Mouse (Mus musculus): ENCODE measurements around the gene Cct6b.

Cct6b gene

DNA sequence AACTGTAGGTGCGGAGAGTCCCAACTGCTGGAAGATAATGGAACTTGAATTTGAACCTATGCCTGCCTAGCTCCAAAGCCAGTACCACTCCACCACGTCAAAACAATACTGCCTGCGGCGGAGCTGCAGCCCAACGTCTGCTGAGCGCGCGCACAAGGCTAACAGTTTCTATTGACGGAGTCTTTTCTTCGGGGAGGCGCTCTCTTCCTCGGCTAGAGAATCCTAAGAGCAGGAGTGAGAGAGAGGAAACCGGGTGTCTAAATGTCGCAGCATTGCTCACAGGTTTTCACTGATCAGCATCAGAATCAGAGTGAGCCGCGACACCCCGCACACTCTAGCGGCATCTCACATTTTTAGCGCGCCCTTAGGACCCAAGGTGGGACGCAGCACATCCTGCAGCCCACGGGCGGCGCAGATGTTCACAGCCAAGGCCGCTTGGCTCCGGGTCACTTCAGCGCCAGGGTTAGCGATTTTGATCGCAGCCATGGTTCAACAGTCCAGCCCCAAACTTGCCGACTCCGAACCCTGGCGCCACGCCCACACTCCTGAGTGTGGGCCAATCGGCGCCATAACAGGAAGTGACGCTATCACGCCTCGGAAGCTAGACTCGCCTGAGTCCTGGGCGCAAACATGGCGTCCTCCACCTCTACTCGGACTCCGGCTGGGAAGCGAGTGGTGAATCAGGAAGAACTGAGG lies at the start of gene Cct6b, which contains the start of gene Zfp830:
TSS of gene Cct6b (minus strand) at position 580 of the 696 bp plus-strand sequence.
TSS of gene Zfp830 (plus strand) at position 604 of the 696 bp plus-strand sequence.
- ChIA-PET POLR2A (interaction anchor here (0.6 to 6.2 kb wide), 70 partner anchors 9 to 709 kb away, joined by 3 to 30 read pairs (median 4); partner anchors contain the start of genes Rad51d (in 2 of the 4), Ap2b1 (in 1 of the 4), Lig3 (in 1 of the 4) and Nle1 (in 1 of the 4)), CTCF (interaction anchor here (0.6 to 2.1 kb wide), 16 partner anchors 10 to 589 kb away, joined by 3 to 7 read pairs (median 4); partner anchors contain the start of gene Rad51d (in 1 of the 4))

DNA sequence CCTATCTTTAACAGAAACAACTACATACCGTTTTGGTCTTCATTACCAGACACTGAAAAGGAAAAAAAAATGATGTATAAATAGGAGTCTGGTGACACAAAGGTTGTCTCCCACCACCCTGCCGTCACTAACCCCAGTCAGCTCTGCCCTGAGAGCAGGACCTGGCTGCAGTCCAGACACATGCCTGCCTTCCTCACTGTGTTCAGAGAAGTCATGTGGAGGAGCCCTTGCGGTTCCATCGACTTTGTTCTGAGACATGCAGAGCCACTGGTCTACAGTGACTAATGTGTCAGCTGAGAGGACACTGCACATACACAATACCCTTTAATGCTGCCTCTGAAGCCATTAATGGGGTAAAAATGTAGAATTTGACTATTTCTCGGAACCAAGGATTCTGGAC lies 44.4 kb upstream of the Cct6b start:
- POLR2A ChIA-PET = interaction anchor here in 3 of 4 experiments (0.6 to 3.0 kb wide), 16 partner anchors 9 to 91 kb away, joined by 3 to 12 read pairs (median 4); partner anchors contain the start of genes Cct6b (in 1 of the 3), Rffl (in 1 of the 3) and Zfp830 (in 1 of the 3)
- CTCF ChIA-PET = interaction anchor here in 3 of 4 experiments (0.5 to 2.6 kb wide), 3 partner anchors 11 to 82 kb away, joined by 4 to 14 read pairs (median 10); partner anchors contain the start of gene Rad51d (in 1 of the 3)

DNA sequence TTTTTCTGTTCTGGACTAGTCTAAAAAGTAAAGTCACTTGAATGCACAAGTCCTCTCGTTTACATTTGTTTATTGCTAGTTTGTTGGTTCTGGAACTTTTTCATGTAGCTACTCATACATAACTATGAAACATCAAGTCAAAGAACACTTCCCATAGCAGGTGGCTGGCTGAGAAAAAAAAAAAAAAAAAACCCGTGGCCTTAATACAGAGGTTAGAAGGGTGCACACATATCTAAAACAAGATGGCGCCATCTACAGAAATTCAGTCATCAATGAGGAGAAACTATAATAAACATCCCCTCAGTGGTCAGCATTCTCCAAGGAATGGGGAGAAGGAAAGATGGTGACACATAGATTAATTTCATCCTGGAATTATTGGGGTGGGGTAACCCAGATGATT lies 43.2 kb upstream of the Cct6b start:
- CTCF ChIA-PET = interaction anchor here in 3 of 4 experiments (0.6 to 2.6 kb wide), 5 partner anchors 9 to 674 kb away, joined by 3 to 10 read pairs (median 4); partner anchors contain the start of gene Rad51d (in 1 of the 3)
- POLR2A ChIA-PET = interaction anchor here in 3 of 4 experiments (0.6 to 3.0 kb wide), 24 partner anchors 9 to 495 kb away, joined by 3 to 18 read pairs (median 4); partner anchors contain the start of genes Cct6b (in 1 of the 3), Pex12 (in 1 of the 3), Rffl (in 1 of the 3) and Zfp830 (in 1 of the 3)

DNA sequence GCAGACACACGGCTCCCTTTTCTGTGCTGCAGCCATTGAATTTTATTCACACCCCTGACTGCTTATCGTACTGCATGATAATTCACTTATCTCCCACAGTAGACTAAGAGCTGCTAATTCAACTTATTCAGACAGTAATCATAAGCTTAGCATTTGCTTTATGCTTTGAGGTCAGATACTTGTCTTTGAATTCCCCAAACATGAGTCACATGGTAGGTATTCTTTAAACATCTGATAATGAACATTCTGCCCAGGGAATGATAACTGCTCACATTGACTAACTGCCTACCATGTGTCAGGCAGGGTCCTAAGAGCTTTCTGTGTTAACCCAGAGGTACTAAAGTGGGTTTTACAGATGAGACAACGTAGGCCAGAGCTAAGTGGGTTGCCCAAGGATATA lies 42.5 kb upstream of the Cct6b start:
- POLR2A ChIA-PET = interaction anchor here (0.6 to 3.0 kb wide), 25 partner anchors 9 to 496 kb away, joined by 3 to 18 read pairs (median 4); partner anchors contain the start of genes Cct6b (in 1 of the 4), Pex12 (in 1 of the 4), Rffl (in 1 of the 4) and Zfp830 (in 1 of the 4)
- CTCF ChIA-PET = interaction anchor here in 3 of 4 experiments (0.6 to 1.4 kb wide), 5 partner anchors 8 to 674 kb away, joined by 3 to 4 read pairs (median 3); no protein-coding TSS in a partner anchor

DNA sequence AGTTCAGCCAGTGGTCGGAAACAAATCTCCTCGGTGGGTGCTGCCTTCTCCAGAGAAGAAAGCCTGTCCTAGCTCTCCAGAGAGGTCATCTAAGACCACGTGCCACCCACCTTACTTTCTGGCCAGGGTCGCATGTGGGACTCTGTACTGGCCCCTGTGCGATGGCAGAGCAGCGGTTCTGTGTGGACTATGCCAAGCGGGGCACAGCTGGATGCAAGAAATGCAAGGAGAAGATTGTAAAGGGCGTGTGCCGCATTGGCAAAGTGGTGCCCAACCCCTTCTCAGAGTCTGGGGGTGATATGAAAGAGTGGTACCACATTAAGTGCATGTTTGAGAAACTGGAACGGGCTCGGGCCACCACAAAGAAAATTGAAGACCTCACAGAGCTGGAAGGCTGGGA lies 19.3 kb upstream of the Cct6b start:
- POLR2A ChIA-PET = interaction anchor here in 2 of 4 experiments (1.2 to 1.7 kb wide), 5 partner anchors 9 to 99 kb away, joined by 3 to 5 read pairs (median 3); partner anchors contain the start of genes Cct6b (in 2 of the 2) and Zfp830 (in 2 of the 2)
- CTCF ChIA-PET = interaction anchor here in 1 of 4 experiments (0.9 kb wide), 1 partner anchor 103 kb away, joined by 4 read pairs; no protein-coding TSS in a partner anchor

DNA sequence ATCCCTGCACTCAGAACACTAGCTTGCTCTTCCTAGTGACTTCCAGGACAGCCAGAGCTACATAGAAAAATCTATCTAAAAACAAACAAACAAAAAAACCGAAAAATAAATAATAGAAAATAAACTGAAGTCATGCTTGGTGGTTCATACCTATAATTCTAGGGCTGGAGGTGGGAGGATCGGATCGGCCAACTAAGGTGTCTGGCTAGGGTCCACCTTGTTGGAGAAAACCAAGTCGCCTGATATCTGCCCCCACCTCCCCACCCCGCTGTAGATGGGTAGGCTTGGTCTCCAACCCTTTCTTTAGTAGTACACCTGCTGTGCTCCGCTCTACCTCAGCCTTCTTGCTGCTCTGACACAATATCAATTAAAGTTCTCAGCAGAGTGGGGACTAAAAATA lies 18.1 kb upstream of the Cct6b start:
- ChIA-PET POLR2A (interaction anchor here in 3 of 4 experiments (0.7 to 1.8 kb wide), 10 partner anchors 8 to 100 kb away, joined by 3 to 11 read pairs (median 4); partner anchors contain the start of genes Cct6b (in 1 of the 3) and Zfp830 (in 1 of the 3)), CTCF (interaction anchor here in 1 of 4 experiments (0.9 kb wide), 1 partner anchor 9 kb away, joined by 5 read pairs; no protein-coding TSS in a partner anchor)

GRCm38 (mm10) chr11:82780983-82781903 lies 17.1 kb upstream of the Cct6b start, which contains the start of gene Lig3:
Gene Lig3 (plus strand): TSS chr11:82781108.
- POLR2A ChIA-PET = interaction anchor here in 3 of 4 experiments (0.5 to 3.4 kb wide), 16 partner anchors 9 to 124 kb away, joined by 3 to 18 read pairs (median 4); partner anchors contain the start of genes Cct6b (in 2 of the 3), Zfp830 (in 2 of the 3) and Rad51d (in 1 of the 3)
- CTCF ChIA-PET = interaction anchor here in 2 of 4 experiments (0.8 to 0.9 kb wide), 2 partner anchors 8 to 11 kb away, joined by 3 to 5 read pairs; no protein-coding TSS in a partner anchor

- CTCF ChIA-PET = interaction anchor here in 1 of 4 experiments (0.8 kb wide), 1 partner anchor 10 kb away, joined by 3 read pairs; no protein-coding TSS in a partner anchor
Measured at GRCm38 (mm10) chr11:82780134-82780533, 16.0 kb upstream of the Cct6b start.

DNA sequence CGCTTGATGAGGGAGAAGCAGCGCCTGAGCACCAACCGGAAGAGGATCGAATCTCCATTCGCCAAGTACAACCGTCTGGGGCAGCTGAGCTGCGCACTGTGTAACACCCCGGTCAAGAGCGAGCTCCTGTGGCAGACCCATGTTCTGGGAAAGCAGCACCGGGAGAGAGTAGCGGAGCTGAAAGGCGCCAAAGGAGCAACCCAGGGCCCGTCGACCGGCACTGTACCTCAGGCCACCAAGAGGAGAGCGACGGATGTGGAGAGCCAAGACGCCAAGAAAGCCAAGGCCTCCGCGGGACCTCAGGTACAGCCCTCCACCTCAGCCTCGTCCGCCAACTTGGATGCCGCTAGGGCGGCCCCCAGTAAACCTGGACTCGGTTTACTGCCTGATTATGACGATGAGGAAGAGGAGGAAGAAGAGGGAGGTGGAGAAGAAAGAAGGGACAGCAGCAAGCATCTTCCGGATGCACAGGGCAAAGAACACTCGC lies 360 bp upstream of the Cct6b start:
- ChIA-PET POLR2A (interaction anchor here (0.6 to 6.2 kb wide), 68 partner anchors 9 to 708 kb away, joined by 3 to 30 read pairs (median 4); partner anchors contain the start of genes Rad51d (in 2 of the 4), Ap2b1 (in 1 of the 4), Lig3 (in 1 of the 4) and Nle1 (in 1 of the 4)), CTCF (interaction anchor here in 3 of 4 experiments (0.6 to 2.1 kb wide), 15 partner anchors 9 to 590 kb away, joined by 3 to 7 read pairs (median 4); partner anchors contain the start of gene Rad51d (in 1 of the 3))

More at GRCm38 (mm10) chr11:82780134-82780533, 16.0 kb upstream of the Cct6b start:
- POLR2A ChIA-PET = interaction anchor here in 2 of 4 experiments (0.5 to 3.4 kb wide), 11 partner anchors 10 to 125 kb away, joined by 3 to 18 read pairs (median 4); partner anchors contain the start of genes Cct6b (in 2 of the 2) and Zfp830 (in 2 of the 2)

DNA sequence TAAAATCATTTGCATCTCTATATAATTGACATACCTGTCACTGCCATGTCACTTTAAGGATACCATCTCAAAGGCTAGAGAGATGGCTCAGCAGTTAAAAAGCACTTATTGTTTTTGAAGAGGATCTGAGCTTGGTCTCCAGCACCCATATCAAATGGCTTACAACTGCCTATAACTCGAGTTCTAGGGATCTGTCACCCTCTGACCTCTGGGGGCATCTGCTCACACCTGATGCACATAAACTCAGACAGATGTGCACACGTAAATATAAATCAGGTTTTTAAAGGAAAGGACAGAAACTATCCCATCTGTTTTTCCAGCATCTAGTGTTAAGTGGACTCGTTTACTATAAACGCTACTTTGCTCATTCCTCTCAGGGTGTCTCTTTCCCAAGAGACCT lies 860 bp downstream of the Cct6b start:
- ChIA-PET CTCF (interaction anchor here in 3 of 4 experiments (0.6 to 2.1 kb wide), 5 partner anchors 10 to 56 kb away, joined by 3 to 6 read pairs (median 5); no protein-coding TSS in a partner anchor), POLR2A (interaction anchor here (0.6 to 6.2 kb wide), 33 partner anchors 10 to 709 kb away, joined by 3 to 30 read pairs (median 5); partner anchors contain the start of genes Ap2b1 (in 1 of the 4), Lig3 (in 1 of the 4), Nle1 (in 1 of the 4) and Rad51d (in 1 of the 4))

DNA sequence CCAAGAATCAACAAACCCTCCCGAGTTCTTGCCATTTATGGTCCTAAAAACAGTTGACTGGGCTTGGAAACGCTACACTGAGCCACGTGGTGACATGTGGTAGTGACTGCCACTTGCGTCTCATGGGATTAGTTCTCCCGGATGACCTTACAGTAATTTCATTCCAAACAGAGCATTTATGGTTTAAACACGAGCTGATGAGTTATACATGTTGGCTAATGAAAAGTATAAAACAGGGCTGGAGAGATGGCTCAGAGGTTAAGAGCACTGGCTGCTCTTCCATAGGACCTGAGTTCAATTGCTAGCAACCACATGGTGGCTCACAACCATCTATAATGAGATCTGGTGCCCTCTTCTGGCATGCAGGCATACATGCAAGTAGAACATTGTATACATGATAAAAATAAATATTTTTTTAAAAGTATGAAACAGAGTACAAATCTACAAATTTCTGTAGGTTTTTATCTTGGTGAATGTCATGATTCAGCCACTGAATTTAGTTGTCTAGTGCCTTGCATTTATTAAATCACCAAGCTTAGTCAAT lies 1.8 kb downstream of the Cct6b start:
- ChIA-PET POLR2A (interaction anchor here in 2 of 4 experiments (0.7 to 6.2 kb wide), 10 partner anchors 7 to 151 kb away, joined by 3 to 30 read pairs (median 4); partner anchors contain the start of gene Rffl (in 1 of the 2)), CTCF (interaction anchor here (0.6 to 2.1 kb wide), 9 partner anchors 8 to 128 kb away, joined by 3 to 6 read pairs (median 4); partner anchors contain the start of gene Rad51d (in 1 of the 4))

DNA sequence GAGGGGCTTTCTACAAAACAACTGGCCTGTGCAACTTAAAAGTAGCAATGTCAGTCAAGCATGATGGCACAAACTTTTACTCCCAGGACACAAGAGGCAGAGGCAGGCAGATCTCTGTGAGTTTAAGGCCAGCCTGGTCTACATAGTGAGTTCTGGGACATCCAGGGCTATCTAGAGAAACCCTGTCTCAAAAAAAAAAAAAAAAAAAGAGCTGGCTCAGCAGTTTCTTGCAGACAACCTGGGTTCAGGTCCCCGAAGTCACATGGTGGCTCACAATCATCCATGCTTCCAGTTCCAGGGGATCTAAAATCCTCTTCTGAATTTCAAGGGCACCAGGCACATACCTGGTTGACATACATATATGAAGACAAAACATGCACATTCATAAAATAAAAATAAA lies 8.2 kb downstream of the Cct6b start:
- CTCF ChIA-PET = interaction anchor here in 1 of 4 experiments (0.6 kb wide), 1 partner anchor 372 kb away, joined by 5 read pairs; no protein-coding TSS in a partner anchor
- POLR2A ChIA-PET = interaction anchor here in 2 of 4 experiments (0.5 to 0.7 kb wide), 2 partner anchors 19 to 235 kb away, joined by 3 read pairs; no protein-coding TSS in a partner anchor

DNA sequence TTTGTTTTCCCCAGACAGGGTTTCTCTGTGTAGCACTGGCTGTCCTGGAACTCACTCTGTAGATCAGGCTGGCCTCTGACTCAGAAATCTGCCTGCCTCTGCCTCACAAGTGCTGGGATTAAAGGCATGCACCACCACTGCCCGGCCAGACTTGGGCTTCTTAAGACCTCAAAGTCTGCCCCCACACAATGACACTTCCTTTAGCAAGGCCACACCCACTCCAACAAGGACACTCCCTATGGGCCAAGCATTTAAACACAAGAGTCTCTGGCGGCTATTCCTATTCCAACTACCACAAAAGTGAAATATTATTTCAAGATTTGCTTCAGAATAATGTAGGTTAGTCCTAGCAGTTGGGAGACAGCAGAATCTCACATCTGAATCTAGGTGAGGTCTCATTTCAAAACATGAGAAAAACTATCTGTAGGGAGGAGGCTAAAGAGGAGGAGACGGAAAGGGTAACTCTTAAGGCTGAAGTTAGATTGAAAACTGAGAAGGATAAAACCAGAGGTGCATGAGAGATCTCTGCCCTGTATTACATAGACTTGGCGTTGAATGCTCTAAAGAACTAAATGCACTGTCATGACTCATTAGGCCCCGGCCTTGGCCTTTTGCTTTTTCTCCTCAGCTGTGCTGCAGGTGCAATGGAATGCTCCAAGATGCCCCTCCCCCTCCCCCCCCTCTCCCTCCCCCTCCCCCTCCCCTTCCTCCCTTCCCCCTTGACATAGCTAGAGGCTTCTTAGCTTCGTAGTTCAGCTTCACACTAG lies 11.6 kb downstream of the Cct6b start:
- POLR2A ChIA-PET = interaction anchor here in 1 of 4 experiments (0.6 to 0.9 kb wide), 3 partner anchors 10 to 12 kb away, joined by 3 read pairs; partner anchors contain the start of genes Cct6b and Zfp830
- CTCF ChIA-PET = interaction anchor here in 1 of 4 experiments (0.6 to 0.8 kb wide), 2 partner anchors 72 to 155 kb away, joined by 3 read pairs; no protein-coding TSS in a partner anchor

GRCm38 (mm10) chr11:82746857-82747366 lies 17.2 kb downstream of the Cct6b start:
- ChIA-PET CTCF (interaction anchor here in 3 of 4 experiments (0.9 to 2.4 kb wide), 14 partner anchors 14 to 158 kb away, joined by 3 to 13 read pairs (median 6); partner anchors contain the start of genes Rad51d (in 3 of the 3), Cct6b (in 1 of the 3) and Zfp830 (in 1 of the 3)), POLR2A (interaction anchor here in 2 of 4 experiments (0.6 to 1.7 kb wide), 7 partner anchors 17 to 360 kb away, joined by 3 to 7 read pairs (median 4); partner anchors contain the start of genes Cct6b (in 2 of the 2), Zfp830 (in 2 of the 2) and Rad51d (in 1 of the 2))

Measured in embryonic stem cell, embryonic (primary cell).